Mouse (Mus musculus): ENCODE data around the gene Dand5. TPM values are rescaled to one million over a fixed set of nuclear protein-coding genes. Genes with fewer than 3 reads are reported as not detected.

Gene Dand5
- polyA plus RNA-seq, 1 experiment from 2014 or later, result 5.5 TPM

DNA sequence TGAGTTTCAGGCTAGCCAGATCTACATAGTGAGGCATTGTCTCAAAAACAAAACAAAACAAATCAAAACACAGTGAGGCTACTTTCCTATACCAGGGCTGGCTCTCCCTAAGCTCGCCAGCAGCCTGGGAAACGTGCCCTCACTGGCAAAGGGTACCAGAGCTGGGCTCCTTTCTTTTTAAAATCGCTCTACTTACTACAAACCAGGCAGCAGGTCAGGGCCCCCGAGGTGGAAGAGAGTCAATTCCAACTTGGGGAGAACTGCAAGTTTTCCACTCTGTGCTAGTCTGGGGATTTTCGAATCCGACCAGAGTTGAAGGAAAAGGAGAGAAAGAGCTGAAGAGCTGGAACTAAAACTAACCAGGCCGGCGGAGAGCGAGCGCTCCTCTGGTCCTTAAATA lies 39.9 kb downstream of the Dand5 start:
- Histone ChIP-seq H3K4me1 (replicated peaks) (peaks cover 4% of the 10 kb centered on the region), H3K4me3 (no peak overlapping the region), H3K36me3 (no peaks in the 10 kb centered on the region), H3K27ac (no peak overlapping the region), H3K9me3 (no peaks in the 10 kb centered on the region), H3K27me3 (ENCODE audit: insufficient read depth, poor library complexity, severe bottlenecking) (peaks cover 100% of the 10 kb centered on the region)
- peak; percentile 45 for DNase-seq (ENCODE audit: low spot score)
- 2% methylated on average over 10 of the region's 10 CpGs for WGBS

- DNase-seq (ENCODE audit: low spot score), result peak; percentile 29
- no peaks in the 10 kb centered on the region for H3K36me3 ChIP-seq
- H3K27me3 ChIP-seq (ENCODE audit: insufficient read depth, poor library complexity, severe bottlenecking), result peaks cover 100% of the 10 kb centered on the region
- H3K27ac ChIP-seq, result no peak overlapping the region
- WGBS, result under 1% methylated on average over 5 of the region's 5 CpGs
- no peaks in the 10 kb centered on the region for H3K9me3 ChIP-seq
- no peak overlapping the region for H3K4me3 ChIP-seq
- peaks cover 4% of the 10 kb centered on the region for H3K4me1 ChIP-seq (replicated peaks)
These were observed 40.7 kb downstream of the Dand5 start for GRCm38 (mm10) chr8:84781686-84782505.

- Histone ChIP-seq H3K4me3 (no peak overlapping the region), H3K36me3 (no peaks in the 10 kb centered on the region), H3K4me1 (replicated peaks) (no peaks in the 10 kb centered on the region; the same call in 1 of the 2 replicates), H3K27me3 (ENCODE audit: insufficient read depth, poor library complexity, severe bottlenecking) (peaks cover 100% of the 10 kb centered on the region), H3K27ac (no peak overlapping the region), H3K9me3 (no peaks in the 10 kb centered on the region)
- WGBS, result 4% methylated on average over 6 of the region's 6 CpGs
- peak; percentile 38 for DNase-seq (ENCODE audit: low spot score)
These were observed 41.5 kb downstream of the Dand5 start for GRCm38 (mm10) chr8:84780949-84781680.

DNA sequence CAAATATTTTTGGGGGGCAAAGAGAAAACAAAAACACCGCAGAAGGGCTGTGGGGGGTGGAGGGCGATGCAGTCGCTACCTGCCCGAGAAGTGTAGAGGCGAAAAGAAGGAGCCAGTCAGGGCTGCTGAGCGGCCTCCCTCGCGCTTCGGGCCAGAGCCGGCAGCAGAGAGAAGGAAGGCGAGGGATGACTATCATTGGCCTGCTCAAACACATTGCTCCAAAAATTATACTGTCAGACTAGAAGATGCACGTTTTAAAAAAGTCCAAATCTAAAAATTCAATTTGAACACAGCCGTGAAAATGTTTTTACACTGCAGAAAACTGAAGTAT lies 42.4 kb downstream of the Dand5 start:
- WGBS, result 1% methylated on average over 13 of the region's 13 CpGs
- Histone ChIP-seq H3K27me3 (ENCODE audit: insufficient read depth, poor library complexity, severe bottlenecking) (peaks cover 100% of the 10 kb centered on the region), H3K9me3 (no peaks in the 10 kb centered on the region), H3K4me1 (replicated peaks) (peaks cover under 1% of the 10 kb centered on the region; the same call in 1 of the 2 replicates), H3K27ac (no peak overlapping the region), H3K4me3 (no peak overlapping the region), H3K36me3 (no peaks in the 10 kb centered on the region)
- DNase-seq (ENCODE audit: low spot score), result no peak

DNA sequence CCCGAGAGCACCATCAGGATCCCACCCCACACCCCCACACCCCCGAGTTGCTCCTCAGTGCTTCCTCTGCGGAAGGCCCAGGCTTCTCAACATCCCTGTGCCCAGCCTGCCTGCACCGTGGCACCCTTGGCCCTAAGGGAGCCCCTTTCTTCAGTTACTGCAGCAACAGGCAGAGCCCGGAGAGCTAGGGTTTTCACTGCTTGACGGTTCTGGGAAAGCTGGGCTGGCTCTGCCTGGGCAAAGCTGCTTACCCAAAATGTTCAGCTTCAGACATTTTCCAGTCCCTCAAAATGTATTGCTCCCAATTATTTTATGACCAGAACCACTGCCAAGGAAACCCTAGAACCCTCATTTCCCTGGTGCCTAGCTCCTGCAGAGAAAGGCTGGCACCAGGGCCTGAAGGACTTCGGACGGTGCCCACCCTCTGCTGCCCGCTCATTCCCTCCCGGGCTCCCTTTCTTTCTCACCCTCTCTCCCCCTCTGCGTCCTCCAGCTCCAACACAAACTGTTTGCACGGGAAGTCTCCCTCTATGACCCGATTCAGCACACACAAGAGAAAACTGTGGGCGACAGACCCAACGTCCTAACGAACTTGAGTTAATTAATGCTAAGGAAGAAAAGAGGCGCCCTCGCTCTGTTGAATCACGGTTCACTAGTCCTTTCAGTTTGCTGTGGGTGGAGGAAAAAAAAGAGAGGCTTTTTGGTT lies 43.0 kb downstream of the Dand5 start:
- DNase-seq (ENCODE audit: low spot score), result peak; percentile 40
- Histone ChIP-seq H3K4me3 (no peak overlapping the region), H3K27ac (no peak overlapping the region), H3K4me1 (replicated peaks) (peaks cover 5% of the 10 kb centered on the region; the same call in 1 of the 2 replicates), H3K27me3 (ENCODE audit: insufficient read depth, poor library complexity, severe bottlenecking) (peaks cover 100% of the 10 kb centered on the region), H3K36me3 (no peaks in the 10 kb centered on the region), H3K9me3 (no peaks in the 10 kb centered on the region)
- WGBS, result under 1% methylated on average over 19 of the region's 19 CpGs

- WGBS, result 2% methylated on average over 11 of the region's 11 CpGs
- Histone ChIP-seq H3K27ac (no peak overlapping the region), H3K4me1 (replicated peaks) (peaks cover 12% of the 10 kb centered on the region), H3K9me3 (no peaks in the 10 kb centered on the region), H3K27me3 (ENCODE audit: insufficient read depth, poor library complexity, severe bottlenecking) (peaks cover 100% of the 10 kb centered on the region), H3K36me3 (no peaks in the 10 kb centered on the region), H3K4me3 (no peak overlapping the region)
- DNase-seq (ENCODE audit: low spot score), result peak; percentile 26
These were observed 43.8 kb downstream of the Dand5 start for GRCm38 (mm10) chr8:84778638-84779380.

GRCm38 (mm10) chr8:84777899-84778637 lies 44.6 kb downstream of the Dand5 start:
- WGBS, result 7% methylated on average over 10 of the region's 10 CpGs
- Histone ChIP-seq H3K36me3 (no peaks in the 10 kb centered on the region), H3K4me3 (no peak overlapping the region), H3K4me1 (replicated peaks) (peaks cover 16% of the 10 kb centered on the region), H3K27ac (no peak overlapping the region), H3K9me3 (no peaks in the 10 kb centered on the region), H3K27me3 (ENCODE audit: insufficient read depth, poor library complexity, severe bottlenecking) (peaks cover 100% of the 10 kb centered on the region)
- DNase-seq (ENCODE audit: low spot score), result no peak

DNA sequence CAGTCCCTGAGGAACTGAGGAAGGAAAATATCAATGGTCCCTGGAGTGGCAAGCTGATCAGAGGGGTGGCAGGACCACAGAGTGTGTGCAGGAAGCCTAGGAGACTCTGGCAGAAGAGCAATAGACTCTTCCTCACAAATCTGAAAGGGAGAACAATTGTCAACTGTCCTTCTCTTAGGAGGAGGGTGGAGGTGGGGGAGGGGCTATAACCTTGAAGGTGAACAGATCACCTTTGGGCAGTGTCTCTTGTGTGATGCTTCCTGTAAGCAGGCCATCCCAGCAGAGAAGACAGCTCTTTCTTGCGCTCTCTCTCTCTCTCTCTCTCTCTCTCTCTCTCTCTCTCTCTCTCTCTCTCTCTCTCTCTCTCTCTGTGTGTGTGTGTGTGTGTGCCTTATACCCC lies 46.1 kb downstream of the Dand5 start:
- H3K4me3 ChIP-seq, result no peak overlapping the region
- 10% methylated on average over 1 of the region's 1 CpGs for WGBS
- no peak for DNase-seq (ENCODE audit: low spot score)
- peaks cover 21% of the 10 kb centered on the region for H3K4me1 ChIP-seq (replicated peaks)
- no peak overlapping the region for H3K27ac ChIP-seq
- H3K36me3 ChIP-seq, result no peaks in the 10 kb centered on the region
- H3K27me3 ChIP-seq (ENCODE audit: insufficient read depth, poor library complexity, severe bottlenecking), result peaks cover 100% of the 10 kb centered on the region
- H3K9me3 ChIP-seq, result no peaks in the 10 kb centered on the region

GRCm38 (mm10) chr8:84775621-84776113 lies 47.0 kb downstream of the Dand5 start:
- Histone ChIP-seq H3K27me3 (ENCODE audit: insufficient read depth, poor library complexity, severe bottlenecking) (peaks cover 100% of the 10 kb centered on the region), H3K9me3 (no peaks in the 10 kb centered on the region), H3K4me3 (no peak overlapping the region), H3K27ac (no peak overlapping the region), H3K36me3 (no peaks in the 10 kb centered on the region), H3K4me1 (replicated peaks) (peaks cover 24% of the 10 kb centered on the region)
- no peak for DNase-seq (ENCODE audit: low spot score)
- under 1% methylated on average over 7 of the region's 7 CpGs for WGBS

DNA sequence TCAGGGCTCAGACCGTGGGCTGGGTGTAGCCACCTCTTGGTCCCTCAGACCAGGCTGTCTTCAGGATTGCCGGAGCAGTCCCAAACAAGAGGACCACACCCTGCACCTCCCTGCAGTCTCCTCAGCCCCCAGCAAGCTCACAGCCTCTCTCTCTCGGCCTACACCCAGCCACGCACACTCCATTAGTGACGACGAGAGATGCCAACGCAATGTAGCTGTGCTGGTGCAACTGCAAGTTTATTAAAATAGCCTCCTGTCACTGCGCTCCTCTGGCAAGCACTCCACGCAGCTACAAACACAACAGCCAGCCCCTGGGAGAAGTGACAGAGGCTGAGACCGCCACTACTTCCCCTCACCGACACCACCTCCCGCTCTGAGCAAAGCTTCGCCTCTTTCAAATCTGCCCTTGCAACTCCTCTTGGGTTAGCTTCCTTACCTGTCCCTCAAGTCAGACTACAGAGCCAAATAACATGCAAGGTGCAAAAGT lies 47.5 kb downstream of the Dand5 start:
- Histone ChIP-seq H3K27ac (no peak overlapping the region), H3K9me3 (no peaks in the 10 kb centered on the region), H3K4me3 (no peak overlapping the region), H3K36me3 (no peaks in the 10 kb centered on the region), H3K4me1 (replicated peaks) (peaks cover 26% of the 10 kb centered on the region), H3K27me3 (ENCODE audit: insufficient read depth, poor library complexity, severe bottlenecking) (peaks cover 100% of the 10 kb centered on the region)
- no peak for DNase-seq (ENCODE audit: low spot score)
- under 1% methylated on average over 13 of the region's 13 CpGs for WGBS

GRCm38 (mm10) chr8:84774473-84774911 lies 48.1 kb downstream of the Dand5 start:
- no peak for DNase-seq (ENCODE audit: low spot score)
- Histone ChIP-seq H3K27ac (no peak overlapping the region), H3K36me3 (no peaks in the 10 kb centered on the region), H3K9me3 (no peaks in the 10 kb centered on the region), H3K4me3 (no peak overlapping the region), H3K27me3 (ENCODE audit: insufficient read depth, poor library complexity, severe bottlenecking) (peaks cover 100% of the 10 kb centered on the region), H3K4me1 (replicated peaks) (peaks cover 26% of the 10 kb centered on the region)
- under 1% methylated on average over 10 of the region's 10 CpGs for WGBS

Data from hindbrain, embryonic 10.5 days (tissue).